Mouse (Mus musculus): ENCODE results near the gene Fads1. TPM values are rescaled to one million over a fixed set of nuclear protein-coding genes. Genes with fewer than 3 reads are reported as not detected.
"Not testable (repeated sequence)": the region's sequence is repeated elsewhere in the genome, so short reads cannot be mapped to it uniquely, and the experiment has no call there.

The Fads1 gene
- 121 and 131 TPM in 2 replicates for polyA plus RNA-seq (2011; ENCODE audit: insufficient read length, low read depth, missing spikeins)

DNA sequence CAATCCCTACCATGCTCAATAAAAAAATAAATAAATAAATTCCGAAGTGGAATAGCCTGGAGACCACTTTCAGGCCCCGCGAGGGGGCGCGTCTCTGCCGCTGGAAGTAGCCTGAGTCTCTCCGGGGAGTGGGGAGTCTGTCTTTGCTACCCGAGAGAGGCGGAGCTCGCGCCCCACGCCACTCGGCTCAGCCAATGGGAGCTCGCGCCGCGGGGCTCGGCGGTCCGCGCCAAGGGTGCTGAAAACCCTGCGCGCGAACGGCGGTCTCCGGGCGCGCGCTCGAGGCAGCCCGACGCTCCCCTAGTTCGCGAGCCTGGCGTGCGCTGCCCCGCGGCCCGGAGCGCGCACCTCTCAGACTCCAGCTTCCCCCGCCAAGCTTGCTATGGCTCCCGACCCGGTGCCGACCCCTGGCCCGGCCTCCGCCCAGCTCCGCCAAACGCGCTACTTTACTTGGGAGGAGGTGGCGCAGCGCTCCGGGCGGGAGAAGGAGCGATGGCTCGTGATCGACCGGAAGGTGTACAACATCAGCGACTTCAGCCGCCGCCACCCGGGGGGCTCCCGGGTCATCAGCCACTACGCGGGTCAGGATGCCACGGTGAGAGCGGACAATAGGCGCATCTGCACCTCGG, at the start of gene Fads1:
Gene Fads1, plus strand, starts transcription at position 219 of the 629 bp plus-strand sequence.
- Histone ChIP-seq H3K27ac (ENCODE audit: insufficient read depth, low read length) (peak within 1 kb of the TSS; percentile 63), H3K4me1 (ENCODE audit: control insufficient read depth, insufficient read depth, low read length) (peaks cover 11% of the 10 kb centered on the region; the same call in 1 of the 2 replicates), H3K4me3 (ENCODE audit: insufficient read depth, low read length) (peak within 1 kb of the TSS; percentile 86)
- TF ChIP-seq CTCF (IDR thresholded peaks at IDR 0.05; ENCODE audit: borderline replicate concordance, insufficient read depth, low read length) (no peak), POLR2A (IDR thresholded peaks at IDR 0.05; ENCODE audit: low read depth, low read length) (peak; percentile 43; the same call in 1 of the 2 replicates)

DNA sequence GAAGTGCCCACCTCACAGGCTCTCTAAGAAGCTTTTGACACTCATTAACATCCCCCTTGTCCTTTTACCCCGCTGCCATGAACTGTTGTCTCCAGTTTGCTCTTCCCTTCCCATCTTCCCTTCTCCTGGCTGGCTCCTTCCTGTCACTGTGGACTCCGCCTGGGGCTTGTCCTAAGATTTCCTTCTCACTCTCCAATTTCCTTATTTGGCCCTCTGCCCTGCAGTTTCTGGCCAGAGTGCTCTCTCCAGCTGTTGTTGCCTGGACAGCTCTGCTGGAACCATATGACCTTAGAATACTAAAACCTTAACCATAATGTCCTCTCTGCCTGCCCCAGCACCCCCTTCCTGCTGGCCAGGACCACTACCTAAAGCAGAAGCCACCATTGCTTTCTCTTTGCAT, 48.0 kb upstream of the Fads1 start:
- Histone ChIP-seq H3K27ac (ENCODE audit: insufficient read depth, low read length) (peak overlapping the region; percentile 30; the same call in 1 of the 2 replicates), H3K4me1 (ENCODE audit: control insufficient read depth, insufficient read depth, low read length) (peaks cover 12% of the 10 kb centered on the region), H3K4me3 (ENCODE audit: insufficient read depth, low read length) (no peak overlapping the region)
- TF ChIP-seq POLR2A (IDR thresholded peaks at IDR 0.05; ENCODE audit: low read depth, low read length) = no peak
- no peak for TF ChIP-seq CTCF (IDR thresholded peaks at IDR 0.05; ENCODE audit: borderline replicate concordance, insufficient read depth, low read length)

DNA sequence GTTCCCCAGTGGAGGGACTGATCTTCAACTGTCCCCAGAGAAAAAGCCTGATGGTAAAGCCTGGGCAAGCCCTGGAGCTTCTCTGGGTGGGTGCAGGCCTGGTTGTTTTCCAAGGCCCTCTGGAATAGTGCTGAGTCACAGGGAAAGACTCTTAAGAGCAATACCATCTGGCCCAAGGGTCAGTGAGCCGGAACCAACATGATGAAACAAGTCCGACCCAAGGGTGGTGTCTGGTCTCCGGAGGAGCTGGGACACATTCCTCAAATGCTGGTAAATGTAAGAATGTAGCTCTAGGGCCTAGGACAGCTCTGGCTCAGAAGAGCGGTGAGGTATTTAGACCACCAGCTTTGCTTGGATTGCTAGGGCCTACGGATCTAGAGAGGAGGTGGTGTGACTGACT, 45.3 kb upstream of the Fads1 start:
- peak overlapping the region; percentile 63 for H3K27ac ChIP-seq (ENCODE audit: insufficient read depth, low read length)
- H3K4me3 ChIP-seq (ENCODE audit: insufficient read depth, low read length) = no peak overlapping the region
- H3K4me1 ChIP-seq (ENCODE audit: control insufficient read depth, insufficient read depth, low read length) = peaks cover 12% of the 10 kb centered on the region
- TF ChIP-seq CTCF (IDR thresholded peaks at IDR 0.05; ENCODE audit: borderline replicate concordance, insufficient read depth, low read length) (no peak), POLR2A (IDR thresholded peaks at IDR 0.05; ENCODE audit: low read depth, low read length) (no peak)

DNA sequence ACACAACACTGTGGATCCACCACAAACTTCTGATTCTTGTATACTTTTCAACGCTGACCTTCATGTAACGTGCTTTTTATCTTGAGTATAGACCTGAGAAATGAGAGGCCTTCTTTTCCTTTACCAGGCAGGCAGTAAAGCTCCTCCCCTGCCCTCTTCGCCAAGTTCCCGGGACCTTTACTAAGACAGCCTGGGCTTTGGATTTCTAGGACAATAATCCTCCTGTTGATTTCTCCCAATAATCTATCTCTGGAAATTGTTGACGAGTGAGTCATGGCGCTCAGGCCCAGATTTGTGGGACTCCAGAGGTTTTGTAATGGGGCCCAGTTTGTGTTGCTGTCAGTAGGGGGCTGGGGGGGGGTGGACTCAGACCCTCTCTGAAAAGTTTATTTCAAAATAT, 43.0 kb upstream of the Fads1 start:
- no peak for TF ChIP-seq CTCF (IDR thresholded peaks at IDR 0.05; ENCODE audit: borderline replicate concordance, insufficient read depth, low read length)
- no peak for TF ChIP-seq POLR2A (IDR thresholded peaks at IDR 0.05; ENCODE audit: low read depth, low read length)
- Histone ChIP-seq H3K4me3 (ENCODE audit: insufficient read depth, low read length) (no peak overlapping the region), H3K27ac (ENCODE audit: insufficient read depth, low read length) (no peak overlapping the region), H3K4me1 (ENCODE audit: control insufficient read depth, insufficient read depth, low read length) (peaks cover 12% of the 10 kb centered on the region)

DNA sequence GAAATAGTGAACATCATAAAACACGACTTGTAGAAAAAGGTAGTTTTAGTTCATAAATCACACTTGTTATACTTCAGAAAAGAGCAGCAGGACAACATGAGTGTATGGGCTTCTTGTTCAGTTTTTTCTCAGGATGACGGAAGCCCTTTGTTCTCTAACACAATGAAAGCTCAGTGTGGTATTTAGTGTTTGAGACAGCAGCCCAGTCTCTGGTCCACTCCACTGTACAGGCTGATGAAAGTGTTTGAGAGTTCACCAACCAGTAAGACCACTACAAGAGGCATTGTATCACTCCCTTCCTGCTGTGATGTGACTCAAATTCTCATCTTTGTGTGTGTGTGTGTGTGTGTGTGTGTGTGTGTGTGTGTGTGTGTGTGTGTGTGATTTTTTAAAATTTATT, 39.0 kb upstream of the Fads1 start:
- no peak overlapping the region for H3K4me3 ChIP-seq (ENCODE audit: insufficient read depth, low read length)
- TF ChIP-seq CTCF (IDR thresholded peaks at IDR 0.05; ENCODE audit: borderline replicate concordance, insufficient read depth, low read length) (no peak), POLR2A (IDR thresholded peaks at IDR 0.05; ENCODE audit: low read depth, low read length) (no peak)

DNA sequence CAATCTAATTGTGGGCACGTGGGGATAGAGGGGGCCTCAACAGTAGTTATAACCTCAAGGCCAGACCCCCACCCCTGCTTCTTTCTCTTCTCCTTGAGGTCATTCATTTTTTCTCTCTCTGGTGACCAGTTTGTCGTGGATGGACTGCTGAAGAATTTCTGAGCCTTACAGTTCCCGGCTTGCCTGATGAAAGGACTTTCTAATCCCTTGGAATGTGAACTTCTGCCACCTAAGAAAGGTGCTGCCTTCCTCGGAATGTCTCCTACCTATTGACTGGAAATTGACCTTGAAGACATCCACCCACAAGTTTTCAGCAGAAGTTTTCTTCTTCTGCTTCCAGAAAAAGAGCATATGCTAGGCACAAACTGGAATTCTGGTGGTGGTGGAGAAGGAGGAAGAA, 38.2 kb upstream of the Fads1 start:
- Histone ChIP-seq H3K4me3 (ENCODE audit: insufficient read depth, low read length) (no peak overlapping the region), H3K4me1 (ENCODE audit: control insufficient read depth, insufficient read depth, low read length) (peaks cover 7% of the 10 kb centered on the region; the same call in 1 of the 2 replicates), H3K27ac (ENCODE audit: insufficient read depth, low read length) (no peak overlapping the region)
- TF ChIP-seq POLR2A (IDR thresholded peaks at IDR 0.05; ENCODE audit: low read depth, low read length) = no peak
- no peak for TF ChIP-seq CTCF (IDR thresholded peaks at IDR 0.05; ENCODE audit: borderline replicate concordance, insufficient read depth, low read length)

More for the DNA sequence above, 39.0 kb upstream of the Fads1 start:
- H3K27ac ChIP-seq (ENCODE audit: insufficient read depth, low read length) = no peak overlapping the region
- peaks cover 4% of the 10 kb centered on the region; the same call in 1 of the 2 replicates for H3K4me1 ChIP-seq (ENCODE audit: control insufficient read depth, insufficient read depth, low read length)

DNA sequence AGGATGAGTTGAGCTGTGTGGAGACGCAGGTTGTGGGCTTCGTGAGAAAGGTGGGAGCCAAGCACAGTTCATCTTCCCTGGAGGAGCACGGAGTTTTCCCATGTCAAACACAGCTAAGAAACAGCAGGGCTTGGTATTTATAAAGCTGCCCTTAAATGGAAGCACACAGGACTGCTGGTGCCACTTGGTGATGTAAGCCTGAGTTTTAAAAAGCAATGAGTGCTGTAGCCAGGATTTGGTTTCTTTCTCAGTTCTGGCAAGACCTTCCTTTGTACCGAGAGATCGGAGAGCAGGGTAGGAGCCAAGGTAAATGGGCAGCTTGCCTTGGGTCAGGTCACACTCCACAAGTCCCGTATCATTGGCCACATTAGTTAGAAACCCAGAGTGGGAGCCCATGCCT, 34.1 kb upstream of the Fads1 start:
- no peak overlapping the region for H3K4me3 ChIP-seq (ENCODE audit: insufficient read depth, low read length)
- H3K27ac ChIP-seq (ENCODE audit: insufficient read depth, low read length) = no peak overlapping the region
- H3K4me1 ChIP-seq (ENCODE audit: control insufficient read depth, insufficient read depth, low read length) = 0 out of 2 replicates have a peak, but pooled peaks cover 4% of the 10 kb centered on the region
- no peak for TF ChIP-seq POLR2A (IDR thresholded peaks at IDR 0.05; ENCODE audit: low read depth, low read length)

DNA sequence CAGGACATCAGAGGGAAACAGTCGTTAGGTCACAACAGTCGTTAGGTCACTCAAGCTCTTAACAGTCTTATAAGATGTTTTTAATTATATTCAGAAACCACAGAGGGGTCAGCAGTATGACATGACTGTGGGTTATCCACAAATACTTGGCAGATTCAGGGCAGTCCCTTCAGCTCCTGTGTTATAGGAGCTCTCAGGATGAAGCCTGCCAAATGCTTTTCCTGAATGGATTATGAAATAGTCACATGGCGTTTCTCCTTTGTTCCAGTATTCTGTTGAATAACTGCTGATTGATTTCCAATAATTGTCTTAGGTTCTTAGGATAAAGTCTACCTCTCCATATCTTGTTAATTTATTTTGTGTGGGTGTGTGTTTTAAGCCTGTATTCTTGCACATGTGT, 33.5 kb upstream of the Fads1 start:
- H3K4me1 ChIP-seq (ENCODE audit: control insufficient read depth, insufficient read depth, low read length) = 0 out of 2 replicates have a peak, but pooled peaks cover 4% of the 10 kb centered on the region
- no peak overlapping the region for H3K27ac ChIP-seq (ENCODE audit: insufficient read depth, low read length)
- H3K4me3 ChIP-seq (ENCODE audit: insufficient read depth, low read length) = no peak overlapping the region
- TF ChIP-seq CTCF (IDR thresholded peaks at IDR 0.05; ENCODE audit: borderline replicate concordance, insufficient read depth, low read length) = no peak

DNA sequence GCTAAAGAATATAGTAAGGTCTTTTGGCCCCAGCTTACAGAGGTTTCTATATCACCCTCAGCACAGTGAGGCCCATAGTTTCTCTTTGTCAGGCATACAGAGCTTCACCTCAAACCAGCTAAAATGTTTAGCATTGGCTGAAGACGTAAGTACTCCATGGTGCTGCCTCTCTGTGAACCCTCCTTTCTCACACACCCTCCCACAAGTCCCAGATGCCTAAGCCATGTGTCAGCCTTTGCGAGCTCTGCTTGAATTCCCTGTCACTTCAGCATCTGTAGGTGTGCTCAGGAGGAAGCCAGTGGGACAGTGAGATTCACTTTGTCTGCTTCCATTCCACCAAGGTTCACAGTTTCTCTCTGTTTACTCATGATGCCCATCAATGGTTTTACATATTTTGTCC, 25.0 kb upstream of the Fads1 start:
- no peak overlapping the region for H3K27ac ChIP-seq (ENCODE audit: insufficient read depth, low read length)
- no peak for TF ChIP-seq POLR2A (IDR thresholded peaks at IDR 0.05; ENCODE audit: low read depth, low read length)
- no peak for TF ChIP-seq CTCF (IDR thresholded peaks at IDR 0.05; ENCODE audit: borderline replicate concordance, insufficient read depth, low read length)
- no peak overlapping the region for H3K4me3 ChIP-seq (ENCODE audit: insufficient read depth, low read length)
- peaks cover 6% of the 10 kb centered on the region for H3K4me1 ChIP-seq (ENCODE audit: control insufficient read depth, insufficient read depth, low read length)

DNA sequence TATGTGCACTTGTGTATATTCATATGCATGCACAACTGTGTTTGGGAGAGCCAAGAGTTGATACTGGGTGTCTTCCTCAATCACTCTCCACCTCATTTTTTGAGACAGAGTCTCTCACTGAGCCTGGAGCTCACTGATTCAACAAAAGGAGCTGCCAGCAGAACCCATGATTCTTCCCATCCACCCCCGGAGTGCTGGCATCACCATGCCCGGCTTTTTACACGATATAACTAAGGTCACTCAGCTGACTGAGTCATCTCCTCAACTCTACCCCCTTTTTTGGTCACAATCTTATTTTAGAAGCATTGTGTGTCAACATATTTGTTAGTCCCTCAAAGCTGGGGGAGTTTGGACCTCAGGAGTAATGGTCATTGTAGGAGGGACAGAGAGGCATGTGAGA, 18.8 kb upstream of the Fads1 start:
- no peaks in the 10 kb centered on the region for H3K4me1 ChIP-seq (ENCODE audit: control insufficient read depth, insufficient read depth, low read length)
- no peak overlapping the region for H3K4me3 ChIP-seq (ENCODE audit: insufficient read depth, low read length)
- H3K27ac ChIP-seq (ENCODE audit: insufficient read depth, low read length) = no peak overlapping the region
- TF ChIP-seq CTCF (IDR thresholded peaks at IDR 0.05; ENCODE audit: borderline replicate concordance, insufficient read depth, low read length) (no peak), POLR2A (IDR thresholded peaks at IDR 0.05; ENCODE audit: low read depth, low read length) (no peak)

DNA sequence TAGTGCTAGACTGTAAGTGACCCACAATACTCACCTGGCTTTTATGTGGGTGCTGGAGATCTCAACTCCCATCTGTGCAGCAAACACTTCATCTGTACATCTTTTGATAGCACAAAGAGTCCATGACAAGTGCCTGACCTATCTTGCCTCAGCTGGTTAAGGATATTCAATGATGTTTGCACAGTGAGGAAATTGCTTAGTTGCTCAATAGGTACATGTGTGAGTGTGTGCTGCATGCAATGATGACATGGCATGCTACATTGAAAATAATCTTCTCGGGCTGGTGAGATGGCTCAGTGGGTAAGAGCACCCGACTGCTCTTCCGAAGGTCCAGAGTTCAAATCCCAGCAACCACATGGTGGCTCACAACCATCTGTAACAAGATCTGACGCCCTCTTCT, 16.8 kb upstream of the Fads1 start:
- not testable (repeated sequence) for H3K4me1 ChIP-seq (ENCODE audit: control insufficient read depth, insufficient read depth, low read length); H3K4me3 ChIP-seq (ENCODE audit: insufficient read depth, low read length); H3K27ac ChIP-seq (ENCODE audit: insufficient read depth, low read length)

All from embryonic fibroblast, embryonic 13.5 days (primary cell).